Mouse (Mus musculus) ES-CJ7 (cell line): ENCODE data around the gene Fbxw14.
"Not testable (repeated sequence)": the region's sequence is repeated elsewhere in the genome, so short reads cannot be mapped to it uniquely, and the experiment has no call there.

Experiments used
- DNase-seq: peaks from one replicate; pipeline ENCODE4 v3.0.0; 2011; ENCODE audit warnings: low read depth, low spot score

Fbxw14 gene

DNA sequence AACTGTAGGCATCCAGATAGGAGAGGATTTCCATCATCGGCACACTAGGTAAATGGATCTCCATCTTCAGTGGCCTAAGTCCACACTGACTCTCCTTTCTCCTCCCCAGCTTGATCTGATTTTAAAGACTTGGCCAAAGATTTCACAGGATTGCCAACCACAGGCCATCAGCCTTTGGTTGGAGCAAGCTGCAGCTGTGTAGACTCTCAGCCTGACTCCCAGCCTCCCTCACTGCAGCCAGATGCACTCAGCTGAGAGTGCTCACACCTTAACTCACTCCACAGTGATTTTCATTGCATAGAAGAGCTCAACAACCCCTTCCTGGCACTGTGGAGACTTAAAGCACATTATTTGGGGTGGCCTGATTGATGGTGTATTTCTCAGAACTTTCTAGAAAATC lies at the start of gene Fbxw14:
Gene Fbxw14 (minus strand): TSS at position 101 of the 400 bp plus-strand sequence.
- not testable (repeated sequence) for DNase-seq

DNA sequence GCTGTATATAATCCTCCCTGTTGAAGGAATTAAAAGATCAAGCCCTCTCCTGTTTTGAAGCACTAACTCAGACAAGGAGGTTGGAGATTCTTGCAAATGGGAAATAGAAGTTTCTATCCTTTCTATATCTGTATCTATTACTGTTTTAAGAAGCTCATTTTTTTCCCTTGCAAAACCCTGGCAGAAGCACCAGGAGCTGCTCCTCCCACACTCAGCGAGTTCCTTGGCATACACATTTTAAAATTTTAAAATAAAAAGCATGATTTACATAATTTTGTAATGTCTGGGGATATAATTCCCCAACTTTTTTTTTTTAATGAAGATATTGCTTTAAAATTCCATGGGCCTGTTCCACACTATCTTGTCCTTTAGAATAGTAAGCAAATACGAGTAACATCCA lies 24.4 kb downstream of the Fbxw14 start:
- DNase-seq, result no peak

DNA sequence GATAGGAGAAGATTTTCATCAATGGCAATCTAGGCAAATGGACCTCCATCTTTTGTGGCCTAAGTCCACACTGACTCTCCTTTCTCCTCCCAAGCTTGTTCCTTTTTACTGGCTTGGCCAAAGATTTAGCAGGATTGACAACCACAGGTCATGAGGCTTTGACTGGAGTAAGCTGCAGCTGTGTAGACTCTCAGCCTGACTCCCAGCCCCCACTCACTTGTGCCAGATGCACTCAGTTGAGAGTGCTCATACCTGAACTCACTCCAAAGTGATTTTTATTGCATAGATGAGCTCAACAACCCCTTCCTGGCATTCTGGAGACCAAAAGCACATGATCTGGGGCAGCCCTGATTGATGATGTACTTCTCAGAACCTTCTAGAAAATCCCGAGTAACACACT lies 52.8 kb downstream of the Fbxw14 start, which contains the start of gene Fbxw20:
Gene Fbxw20 (minus strand): TSS at position 101 of the 400 bp plus-strand sequence.
- DNase-seq, result no peak
